ENCODE assay signal across 26 mouse cellular contexts in genomic region chr6:143129466-143129865, GRCm38 (mm10). TPM values are rescaled to one million over a fixed set of nuclear protein-coding genes. Genes with fewer than 3 reads are reported as not detected.
A peak's percentile ranks its signal among the peaks of the same experiment; 100 is the strongest.
DNase-seq lines count a peak whose midpoint lies in the region; ATAC-seq lines count a peak whose summit lies in the region.
"Had no signal": no experiment of that assay in that cellular context is flagged by ENCODE, and none has a peak within 500 bp of the region (broad histone marks: within the 10 kb centered on the region; RNA-seq: fewer than 3 reads in every experiment).

No protein-coding gene starts in this region.

- ATAC-seq in forebrain, embryonic 12.5 days (ENCODE audit: low FRiP score): no peak
- ATAC-seq: forebrain, postnatal 0 days; intestine, embryonic 15.5 days had no signal

- H3K4me2 ChIP-seq in forebrain, embryonic 12.5 days: no peak overlapping the region
- H3K4me2 ChIP-seq: embryonic facial prominence, embryonic 15.5 days; hindbrain, embryonic 15.5 days; intestine, embryonic 15.5 days; limb, embryonic 13.5 days; lung, embryonic 15.5 days; midbrain, embryonic 11.5 days had no signal

- H3K27ac ChIP-seq in forebrain, embryonic 12.5 days: no peak overlapping the region
- H3K27ac ChIP-seq: embryonic facial prominence, embryonic 15.5 days; heart, adult 2 months; hindbrain, embryonic 15.5 days; intestine, embryonic 15.5 days; layer of hippocampus, adult 2 months; limb, embryonic 13.5 days; liver, embryonic 14.5 days; lung, embryonic 15.5 days; macrophage; stomach, postnatal 0 days had no signal

- no peaks in the 10 kb centered on the region for H3K4me1 ChIP-seq in forebrain, embryonic 12.5 days
- H3K4me1 ChIP-seq: embryonic facial prominence, embryonic 15.5 days; hindbrain, embryonic 15.5 days; intestine, embryonic 15.5 days; limb, embryonic 13.5 days; lung, embryonic 15.5 days had no signal

- 0 out of 2 replicates have a peak, but pooled peaks cover 8% of the 10 kb centered on the region for H3K9me3 ChIP-seq in forebrain, embryonic 12.5 days
- H3K9me3 ChIP-seq: hindbrain, embryonic 15.5 days; lung, embryonic 15.5 days had no signal

- no peaks in the 10 kb centered on the region for H3K27me3 ChIP-seq in forebrain, embryonic 12.5 days
- H3K27me3 ChIP-seq: embryonic facial prominence, embryonic 15.5 days; hindbrain, embryonic 15.5 days; intestine, embryonic 15.5 days; limb, embryonic 13.5 days; lung, embryonic 15.5 days had no signal

- H3K36me3 ChIP-seq in forebrain, embryonic 12.5 days (replicated peaks): no peaks in the 10 kb centered on the region
- H3K36me3 ChIP-seq: embryonic facial prominence, embryonic 15.5 days; hindbrain, embryonic 15.5 days; intestine, embryonic 15.5 days; limb, embryonic 13.5 days; lung, embryonic 15.5 days had no signal

- DNase-seq in heart, postnatal 4 days: peak; percentile 18
- DNase-seq in heart, adult 8-10 months (ENCODE audit: low spot score): no peak
- DNase-seq in thymus, postnatal 14 days: peak; percentile 42
- DNase-seq in thymus, adult 18-20 months: no peak
- DNase-seq in ZHBTc4 (ENCODE audit: low read depth, low spot score): peak; percentile 94
- DNase-seq in yolk sac, embryonic 10.5 days (ENCODE audit: low spot score): peak; percentile 68
- no peak for DNase-seq in left cerebral cortex, adult 18-20 months (ENCODE audit: low spot score in 2 of 2)
- DNase-seq: adrenal gland, postnatal 25 days; cerebellum, adult 8-10 months; forebrain, postnatal 0 days; gastrocnemius, postnatal 36 days; heart, adult 2 months; kidney, adult 8-10 months; kidney, postnatal 25 days; right cerebral cortex, postnatal 14 days had no signal

- no peak overlapping the region for H3K9ac ChIP-seq in forebrain, embryonic 12.5 days
- H3K9ac ChIP-seq: embryonic facial prominence, embryonic 15.5 days; forebrain, postnatal 0 days; hindbrain, embryonic 15.5 days; intestine, embryonic 15.5 days; limb, embryonic 13.5 days; liver, embryonic 14.5 days; lung, embryonic 15.5 days had no signal

- no peak overlapping the region for H3K4me3 ChIP-seq in forebrain, embryonic 12.5 days (replicated peaks)
- H3K4me3 ChIP-seq: embryonic facial prominence, embryonic 15.5 days; heart, adult 2 months; hindbrain, embryonic 15.5 days; intestine, embryonic 15.5 days; layer of hippocampus, adult 2 months; limb, embryonic 13.5 days; lung, embryonic 15.5 days had no signal

- 91% methylated on average over 7 of the region's 7 CpGs for WGBS in forebrain, embryonic 12.5 days

RNA-seq across cellular contexts. Expression of gene C2cd5, which starts 29.5 kb away (rescaled TPM):
- 10 to 100 TPM; 21.5 to 24.9 TPM for total RNA-seq in heart, postnatal 4 days (2021)
- 10 to 100 TPM; 13.3 to 15.3 (median 13.6) TPM for total RNA-seq in heart, adult 8-10 months (2022)
- 44.6 and 46.0 TPM in 2 replicates for polyA plus RNA-seq in forebrain, embryonic 12.5 days (2016; fragmentation: Nextera tagmentation; extraction: Ambion mirVana)
- 10 to 100 TPM; 89.5 to 92.6 TPM for total RNA-seq in left cerebral cortex, adult 18-20 months (2021)

RNA-seq across cellular contexts. Expression of gene Etnk1, which starts 37.6 kb away (rescaled TPM):
- total RNA-seq in heart, postnatal 4 days (2021): 10 to 100 TPM; 27.0 to 28.1 TPM
- total RNA-seq in heart, adult 8-10 months (2022): 10 to 100 TPM; 26.4 to 29.2 (median 27.7) TPM
- 33.9 and 39.5 TPM in 2 replicates for polyA plus RNA-seq in forebrain, embryonic 12.5 days (2016; fragmentation: Nextera tagmentation; extraction: Ambion mirVana)
- 100 to 1,000 TPM; 191 to 198 TPM for total RNA-seq in left cerebral cortex, adult 18-20 months (2021)

Comparison
In these comparisons a context has a peak if more than half of its experiments do, and no peak if none do; other contexts are left out.
1. DNase-seq: peak in heart, postnatal 4 days (single experiment), thymus, postnatal 14 days (single experiment), ZHBTc4 (single experiment) and yolk sac, embryonic 10.5 days (single experiment); none in heart, adult 8-10 months (single experiment), thymus, adult 18-20 months (0 of 2) and left cerebral cortex, adult 18-20 months (0 of 2).
2. RNA of gene Etnk1, which starts 37.6 kb away (total RNA-seq): 191 to 198 TPM in left cerebral cortex, adult 18-20 months; 27.0 to 28.1 TPM in heart, postnatal 4 days and 26.4 to 29.2 TPM in heart, adult 8-10 months; every median in the first group is over 4 times any median in the second.